Mouse (Mus musculus) layer of hippocampus, postnatal 10 days (tissue): ENCODE measurements around the gene Loxl4. TPM values are rescaled to one million over a fixed set of nuclear protein-coding genes. Genes with fewer than 3 reads are reported as not detected.

Source experiments
- DNase-seq, 2 experiments: peaks; one replicate each; pipeline ENCODE4 v3.0.0; 2021; ENCODE audit warnings: low spot score in 2 of 2
- total RNA-seq, 2 experiments: library from RNA; stranded (reverse); gene quantifications; 2 replicates each; pipeline ENCODE4 v1.2.3; 2021

Loxl4 gene
- total RNA-seq, 2 experiments from 2014 or later: 0.18 to 0.22 TPM

DNA sequence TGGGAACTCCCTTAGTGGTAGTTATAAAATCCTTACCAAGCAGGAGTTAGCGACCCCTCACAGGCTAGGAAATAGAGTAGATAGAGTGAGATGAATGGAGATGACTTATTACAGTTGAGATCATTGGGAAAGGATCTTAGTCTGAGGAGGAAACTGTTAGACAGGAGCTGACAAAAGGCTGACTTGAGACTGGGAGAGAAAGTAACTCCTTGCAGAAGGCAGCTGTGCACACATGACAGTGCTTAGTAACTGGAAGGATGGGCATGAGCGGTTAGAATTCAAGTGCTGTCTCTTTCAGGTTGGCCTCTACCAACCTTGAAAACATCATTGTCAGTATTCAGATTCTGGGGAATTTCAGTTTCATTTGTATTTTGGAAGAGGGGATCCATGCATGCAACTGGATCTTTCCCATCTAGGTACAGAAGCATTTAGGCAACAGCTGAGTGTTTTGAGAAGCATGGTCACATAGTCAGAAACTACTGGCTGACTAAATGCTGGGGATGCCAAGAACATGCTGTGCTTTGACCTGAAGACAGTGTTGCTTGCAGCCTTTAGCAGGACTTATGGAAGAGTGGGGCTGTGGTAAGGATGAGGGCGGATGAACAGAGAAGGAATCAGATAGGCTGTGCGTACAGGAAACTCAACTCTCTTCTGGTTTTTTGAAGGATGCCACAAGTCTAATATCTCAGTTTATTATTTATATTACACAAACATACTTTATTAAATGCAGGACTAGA, 46.2 kb downstream of the Loxl4 start:
- no peak for DNase-seq

GRCm38 (mm10) chr19:42563726-42564270, 48.8 kb downstream of the Loxl4 start:
- no peak for DNase-seq

DNA sequence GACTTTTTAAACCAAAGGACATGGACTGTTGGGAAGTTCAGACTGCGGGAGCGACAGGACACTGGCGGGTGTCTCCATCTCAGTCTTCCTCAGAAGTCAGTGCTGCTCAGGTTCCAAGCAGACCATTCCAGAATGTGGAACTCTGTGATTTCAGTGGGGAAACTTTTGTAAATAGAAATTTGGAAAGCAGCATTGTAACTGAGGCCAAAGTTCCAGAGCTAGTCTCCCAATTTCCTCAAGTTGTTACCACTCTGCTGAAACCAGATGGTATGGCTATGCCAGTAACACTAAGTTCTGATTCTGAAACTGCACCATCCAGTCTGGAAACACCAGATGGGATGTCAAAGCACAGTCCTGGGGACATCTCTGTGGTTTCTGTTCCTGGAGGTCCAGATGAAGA, 49.6 kb downstream of the Loxl4 start:
- no peak for DNase-seq

DNA sequence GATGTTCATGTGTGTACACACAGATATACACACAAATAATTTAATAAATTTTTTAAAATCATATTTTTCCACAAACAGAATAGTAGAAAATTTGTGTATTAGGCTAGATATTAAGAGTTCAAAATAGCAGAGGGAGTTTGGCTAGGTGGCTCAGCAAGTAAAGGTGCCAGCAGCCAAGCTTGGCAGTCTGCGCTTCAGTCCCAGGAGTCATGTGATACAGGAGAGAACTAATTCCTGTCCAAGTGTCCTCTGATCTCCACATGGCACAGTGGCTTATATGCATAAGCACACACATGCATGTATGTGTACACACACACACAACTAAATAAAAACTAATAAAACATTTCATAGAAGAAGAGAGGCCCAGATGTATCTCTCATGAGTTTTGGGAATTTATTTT, 50.6 kb downstream of the Loxl4 start:
- DNase-seq: no peak

DNA sequence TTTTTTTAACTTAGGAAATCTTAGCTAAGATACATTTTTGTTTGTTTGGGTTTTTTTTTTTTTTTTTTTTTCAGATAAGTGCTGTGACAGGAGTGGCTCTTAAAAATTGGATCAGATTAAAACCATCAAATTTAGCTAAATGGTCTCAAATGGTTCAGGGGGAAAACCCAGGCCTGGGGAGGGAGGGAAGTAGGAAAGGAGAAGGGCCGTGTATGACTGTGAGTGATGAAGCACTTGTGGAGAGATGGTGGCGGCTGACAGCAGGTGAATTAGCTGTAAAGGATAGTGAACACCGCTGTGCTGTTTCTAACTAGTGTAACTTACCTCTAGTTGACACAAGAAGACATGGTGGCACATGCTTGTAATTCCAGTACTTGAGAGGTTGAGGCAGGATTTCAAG, 53.9 kb downstream of the Loxl4 start:
- DNase-seq: no peak

Other genes with a start within 250 kb of the Loxl4 start
- 100 to 1,000 TPM in 1 of 2 experiments, 10 to 100 TPM in 1; 96.8 to 103 TPM for gene Crtac1, start 181.0 kb downstream of the Loxl4 start, total RNA-seq
- 10 to 100 TPM; 16.2 to 16.4 TPM for gene R3hcc1l, start 94.1 kb downstream of the Loxl4 start, total RNA-seq
- 1 to 10 TPM; 3.3 to 4.2 TPM for gene Pyroxd2, start 140.0 kb upstream of the Loxl4 start, total RNA-seq
- gene Hps1, start 167.2 kb upstream of the Loxl4 start, total RNA-seq: 10 to 100 TPM in 1 of 2 experiments, 1 to 10 TPM in 1; 8.8 to 10.3 TPM